Mouse (Mus musculus) forebrain, embryonic 13.5 days (tissue): Measurements from ENCODE around the gene Nek6. TPM values are rescaled to one million over a fixed set of nuclear protein-coding genes. Genes with fewer than 3 reads are reported as not detected.

Source experiments
- ATAC-seq: fragments of 200-750 bp; cut with Nextera tagmentation; 2 replicates; pipeline ENCODE4 v1.8.0; 2017
- H3K27ac ChIP-seq: fragments of 300-500 bp; sonication (generic); 2 replicates; pipeline ENCODE4 v1.5.1; 2015; ENCODE audit warnings: inconsistent platforms, mild to moderate bottlenecking, moderate library complexity
- H3K27me3 ChIP-seq: fragments of 300-500 bp; sonication (generic); 2 replicates; pipeline ENCODE4 v1.6.1; 2015; ENCODE audit warnings: mild to moderate bottlenecking, inconsistent platforms
- H3K36me3 ChIP-seq: fragments of 300-500 bp; sonication (generic); 2 replicates; pipeline ENCODE4 v1.6.1; 2015; ENCODE audit warnings: mild to moderate bottlenecking, inconsistent platforms; ENCODE audit not compliant: poor library complexity, severe bottlenecking
- H3K4me1 ChIP-seq: fragments of 300-500 bp; sonication (generic); 2 replicates; pipeline ENCODE4 v1.6.1; 2015; ENCODE audit warnings: inconsistent platforms
- H3K4me2 ChIP-seq: fragments of 300-500 bp; sonication (generic); 2 replicates; pipeline ENCODE4 v1.6.1; 2015; ENCODE audit warnings: inconsistent platforms, mild to moderate bottlenecking, moderate library complexity
- H3K4me3 ChIP-seq: fragments of 300-500 bp; sonication (generic); 2 replicates; pipeline ENCODE4 v1.5.1; 2015; ENCODE audit warnings: mild to moderate bottlenecking, inconsistent platforms
- H3K9ac ChIP-seq: fragments of 300-500 bp; sonication (generic); 2 replicates; pipeline ENCODE4 v1.6.1; 2015; ENCODE audit warnings: mild to moderate bottlenecking, inconsistent platforms
- H3K9me3 ChIP-seq: fragments of 300-500 bp; sonication (generic); replicated peaks from 2 replicates; pipeline ENCODE4 v1.6.1; 2016; ENCODE audit warnings: inconsistent platforms
- WGBS: fragments of 180-500 bp; shearing (Covaris S2); methylation state at CpG from one replicate; pipeline ENCODE4 v1.1.7; 2015; 5-methylcytosine and 5-hydroxymethylcytosine counted together
- polyA plus RNA-seq: library from polyadenylated mRNA; unstranded; fragments of >200 nt; fragmentation: Nextera tagmentation; extraction: Ambion mirVana; gene quantifications from 2 replicates; pipeline ENCODE4 v1.2.1, GENCODE M21; 2015

The Nek6 gene
- polyA plus RNA-seq, 1 experiment from 2014 or later = 122 TPM

GRCm38 (mm10) chr2:38560296-38561227, 49.1 kb downstream of the Nek6 start:
- ATAC-seq = peak; percentile 50
- Histone ChIP-seq H3K4me2 (no peak overlapping the region), H3K27me3 (no peaks in the 10 kb centered on the region), H3K4me3 (no peak overlapping the region), H3K4me1 (peaks cover 18% of the 10 kb centered on the region; the same call in 1 of the 2 replicates), H3K27ac (no peak overlapping the region), H3K9ac (no peak overlapping the region), H3K36me3 (peaks cover 55% of the 10 kb centered on the region), H3K9me3 (no peaks in the 10 kb centered on the region)
- 46% methylated on average over 17 of the region's 17 CpGs for WGBS

GRCm38 (mm10) chr2:38562596-38562995, 51.2 kb downstream of the Nek6 start:
- Histone ChIP-seq H3K9ac (no peak overlapping the region), H3K27me3 (no peaks in the 10 kb centered on the region), H3K4me3 (no peak overlapping the region), H3K27ac (no peak overlapping the region), H3K4me1 (0 out of 2 replicates have a peak, but pooled peaks cover 13% of the 10 kb centered on the region), H3K36me3 (peaks cover 67% of the 10 kb centered on the region), H3K4me2 (no peak overlapping the region), H3K9me3 (no peaks in the 10 kb centered on the region)
- WGBS = 93% methylated on average over 4 of the region's 4 CpGs
- no peak for ATAC-seq

GRCm38 (mm10) chr2:38571971-38572601, 60.6 kb downstream of the Nek6 start:
- Histone ChIP-seq H3K36me3 (peaks cover 74% of the 10 kb centered on the region), H3K4me2 (no peak overlapping the region), H3K4me1 (peaks cover 12% of the 10 kb centered on the region), H3K9ac (no peak overlapping the region), H3K27me3 (no peaks in the 10 kb centered on the region), H3K4me3 (no peak overlapping the region), H3K27ac (peak overlapping the region; percentile 49; the same call in 1 of the 2 replicates), H3K9me3 (no peaks in the 10 kb centered on the region)
- WGBS = 74% methylated on average over 23 of the region's 23 CpGs
- peak; percentile 61 for ATAC-seq

GRCm38 (mm10) chr2:38574697-38575096, 63.3 kb downstream of the Nek6 start:
- Histone ChIP-seq H3K4me1 (peaks cover 28% of the 10 kb centered on the region), H3K9ac (no peak overlapping the region), H3K36me3 (peaks cover 72% of the 10 kb centered on the region), H3K4me2 (no peak overlapping the region), H3K27ac (no peak overlapping the region), H3K9me3 (no peaks in the 10 kb centered on the region), H3K27me3 (no peaks in the 10 kb centered on the region), H3K4me3 (no peak overlapping the region)
- ATAC-seq = no peak
- WGBS = 96% methylated on average over 2 of the region's 2 CpGs

- peaks cover 56% of the 10 kb centered on the region for H3K36me3 ChIP-seq
- H3K4me2 ChIP-seq = no peak overlapping the region
- no peaks in the 10 kb centered on the region for H3K27me3 ChIP-seq
- H3K4me1 ChIP-seq = peaks cover 34% of the 10 kb centered on the region
- 66% methylated on average over 13 of the region's 13 CpGs for WGBS
- H3K9ac ChIP-seq = no peak overlapping the region
- H3K9me3 ChIP-seq = no peaks in the 10 kb centered on the region
- peak overlapping the region; percentile 84 for H3K27ac ChIP-seq
- H3K4me3 ChIP-seq = no peak overlapping the region
- ATAC-seq = peak; percentile 68
Measured at GRCm38 (mm10) chr2:38578602-38579521, 67.4 kb downstream of the Nek6 start.

GRCm38 (mm10) chr2:38579528-38579927, 68.1 kb downstream of the Nek6 start:
- Histone ChIP-seq H3K4me3 (no peak overlapping the region), H3K9me3 (no peaks in the 10 kb centered on the region), H3K9ac (no peak overlapping the region), H3K27ac (peak overlapping the region; percentile 84), H3K4me1 (peaks cover 41% of the 10 kb centered on the region), H3K36me3 (peaks cover 56% of the 10 kb centered on the region), H3K27me3 (no peaks in the 10 kb centered on the region), H3K4me2 (no peak overlapping the region)
- peak; percentile 31; the same call in 1 of the 2 replicates for ATAC-seq
- 62% methylated on average over 1 of the region's 1 CpGs for WGBS

- Histone ChIP-seq H3K27ac (peak overlapping the region; percentile 86), H3K4me1 (peaks cover 61% of the 10 kb centered on the region), H3K36me3 (peaks cover 53% of the 10 kb centered on the region), H3K4me3 (no peak overlapping the region), H3K9me3 (no peaks in the 10 kb centered on the region), H3K9ac (no peak overlapping the region), H3K27me3 (no peaks in the 10 kb centered on the region), H3K4me2 (no peak overlapping the region)
- WGBS = 31% methylated on average over 2 of the region's 2 CpGs
- ATAC-seq = no peak
Measured at GRCm38 (mm10) chr2:38583982-38584381, 72.5 kb downstream of the Nek6 start.

- Histone ChIP-seq H3K4me1 (peaks cover 53% of the 10 kb centered on the region), H3K27me3 (no peaks in the 10 kb centered on the region), H3K27ac (peak overlapping the region; percentile 86), H3K36me3 (peaks cover 53% of the 10 kb centered on the region), H3K9ac (peak overlapping the region; percentile 32; the same call in 1 of the 2 replicates), H3K4me2 (peak overlapping the region; percentile 38), H3K9me3 (no peaks in the 10 kb centered on the region), H3K4me3 (no peak overlapping the region)
- 4% methylated on average over 13 of the region's 13 CpGs for WGBS
- peak; percentile 79; the same call in 1 of the 2 replicates for ATAC-seq
Measured at GRCm38 (mm10) chr2:38584514-38585378, 73.3 kb downstream of the Nek6 start.

GRCm38 (mm10) chr2:38585379-38585736, 73.9 kb downstream of the Nek6 start:
- Histone ChIP-seq H3K4me2 (peak overlapping the region; percentile 38; the same call in 1 of the 2 replicates), H3K27me3 (no peaks in the 10 kb centered on the region), H3K9me3 (no peaks in the 10 kb centered on the region), H3K27ac (peak overlapping the region; percentile 86), H3K36me3 (peaks cover 53% of the 10 kb centered on the region), H3K4me1 (peaks cover 52% of the 10 kb centered on the region), H3K9ac (no peak overlapping the region), H3K4me3 (no peak overlapping the region)
- WGBS = 14% methylated on average over 5 of the region's 5 CpGs
- ATAC-seq = peak; percentile 39; the same call in 1 of the 2 replicates

GRCm38 (mm10) chr2:38586733-38587132, 75.3 kb downstream of the Nek6 start:
- H3K27ac ChIP-seq = peak overlapping the region; percentile 45; the same call in 1 of the 2 replicates
- no peak for ATAC-seq
- peaks cover 56% of the 10 kb centered on the region for H3K4me1 ChIP-seq
- no peak overlapping the region for H3K9ac ChIP-seq
- WGBS = 75% methylated on average over 6 of the region's 6 CpGs
- no peaks in the 10 kb centered on the region for H3K27me3 ChIP-seq
- H3K36me3 ChIP-seq = peaks cover 48% of the 10 kb centered on the region
- H3K4me3 ChIP-seq = no peak overlapping the region
- no peaks in the 10 kb centered on the region for H3K9me3 ChIP-seq
- H3K4me2 ChIP-seq = no peak overlapping the region
